Mouse (Mus musculus) embryonic facial prominence, embryonic 11.5 days (tissue): ENCODE data around the gene Dnah6. TPM values are rescaled to one million over a fixed set of nuclear protein-coding genes. Genes with fewer than 3 reads are reported as not detected.

ENCODE experiments used
- ATAC-seq: fragments of 200-750 bp; cut with Nextera tagmentation; replicated peaks from 2 replicates; pipeline ENCODE4 v1.8.0; 2017; ENCODE audit warnings: low read depth; ENCODE audit not compliant: insufficient number of reproducible peaks, low FRiP score, low TSS enrichment
- DNase-seq: peaks from one replicate; pipeline ENCODE4 v3.0.0-alpha.2; 2015; ENCODE audit warnings: low spot score
- H3K27ac ChIP-seq: fragments of 300-500 bp; sonication (generic); replicated peaks from 2 replicates; pipeline ENCODE4 v1.5.1; 2014; ENCODE audit warnings: mild to moderate bottlenecking, low read depth, low read length, control low read depth
- H3K27me3 ChIP-seq: fragments of 300-500 bp; sonication (generic); 2 replicates; pipeline ENCODE4 v1.6.1; 2014; ENCODE audit warnings: mild to moderate bottlenecking, low read length, moderate library complexity, mixed read lengths; ENCODE audit not compliant: control insufficient read depth, insufficient read depth
- H3K36me3 ChIP-seq: fragments of 300-500 bp; sonication (generic); replicated peaks from 2 replicates; pipeline ENCODE4 v1.6.1; 2014; ENCODE audit warnings: low read depth, mild to moderate bottlenecking, low read length, moderate library complexity, mixed read lengths; ENCODE audit not compliant: control insufficient read depth, insufficient read depth
- H3K4me1 ChIP-seq: fragments of 300-500 bp; sonication (generic); 2 replicates; pipeline ENCODE4 v1.6.1; 2014; ENCODE audit warnings: low read length, mixed read lengths; ENCODE audit not compliant: control insufficient read depth, insufficient read depth
- H3K4me2 ChIP-seq: fragments of 300-500 bp; sonication (generic); 2 replicates; pipeline ENCODE4 v1.6.1; 2014; ENCODE audit warnings: low read depth, mild to moderate bottlenecking, control low read depth, low read length, moderate library complexity
- H3K4me3 ChIP-seq: fragments of 300-500 bp; sonication (generic); 2 replicates; pipeline ENCODE4 v1.5.1; 2014; ENCODE audit warnings: low read depth, low read length, control low read depth
- H3K9ac ChIP-seq: fragments of 300-500 bp; sonication (generic); replicated peaks from 2 replicates; pipeline ENCODE4 v1.6.1; 2014; ENCODE audit warnings: mild to moderate bottlenecking, control low read depth, low read length
- H3K9me3 ChIP-seq: fragments of 300-500 bp; sonication (generic); replicated peaks from 2 replicates; pipeline ENCODE4 v1.6.1; 2016; ENCODE audit warnings: mild to moderate bottlenecking, low read length, inconsistent platforms, mixed read lengths; ENCODE audit not compliant: control insufficient read depth
- WGBS: fragments of 180-500 bp; shearing (Covaris S2); extraction: QIAGEN DNeasy Blood & Tissue Kit; methylation state at CpG from one replicate; pipeline ENCODE4 v1.1.7; 2014; 5-methylcytosine and 5-hydroxymethylcytosine counted together
- polyA plus RNA-seq: library from polyadenylated mRNA; unstranded; fragments of >200 nt; fragmentation: Nextera tagmentation; extraction: Ambion mirVana; gene quantifications from 2 replicates; pipeline ENCODE4 v1.2.1, GENCODE M21; 2014

The Dnah6 gene
- polyA plus RNA-seq, 1 experiment from 2014 or later = 0.04 TPM

DNA sequence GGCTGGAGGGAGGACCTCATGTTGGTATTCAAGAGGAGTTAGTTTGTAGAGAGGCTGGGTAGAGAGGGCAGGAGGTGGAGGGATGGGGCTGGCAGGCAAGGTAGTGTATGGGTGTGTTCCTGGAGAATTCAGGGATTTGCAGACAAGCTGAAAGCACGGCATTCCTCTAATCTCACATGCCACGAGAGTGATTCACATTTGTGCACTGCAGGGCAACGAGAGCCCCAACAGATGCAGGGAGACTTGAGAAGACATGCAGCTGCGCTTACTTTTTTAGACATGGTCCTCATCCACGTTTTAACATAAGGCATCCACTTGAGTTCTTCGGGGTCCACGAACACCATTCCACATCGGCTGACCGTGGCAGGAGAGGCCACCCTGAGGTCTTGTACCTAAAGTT is 93.9 kb downstream of the Dnah6 start:
- 85% methylated on average over 9 of the region's 9 CpGs for WGBS
- Histone ChIP-seq H3K36me3 (no peaks in the 10 kb centered on the region), H3K4me2 (no peak overlapping the region), H3K4me1 (no peaks in the 10 kb centered on the region), H3K4me3 (no peak overlapping the region), H3K27me3 (no peaks in the 10 kb centered on the region), H3K9me3 (no peaks in the 10 kb centered on the region), H3K27ac (no peak overlapping the region), H3K9ac (no peak overlapping the region)
- DNase-seq (no peak), ATAC-seq (no peak)

GRCm38 (mm10) chr6:73120348-73120747 is 101.1 kb downstream of the Dnah6 start:
- Histone ChIP-seq H3K4me3 (no peak overlapping the region), H3K9me3 (no peaks in the 10 kb centered on the region), H3K36me3 (no peaks in the 10 kb centered on the region), H3K27me3 (no peaks in the 10 kb centered on the region), H3K4me1 (no peaks in the 10 kb centered on the region), H3K4me2 (no peak overlapping the region), H3K9ac (no peak overlapping the region), H3K27ac (no peak overlapping the region)
- 89% methylated on average over 11 of the region's 11 CpGs for WGBS
- DNase-seq (no peak), ATAC-seq (no peak)

GRCm38 (mm10) chr6:73113898-73114297 is 107.6 kb downstream of the Dnah6 start:
- no peak overlapping the region for H3K27ac ChIP-seq
- H3K4me3 ChIP-seq = no peak overlapping the region
- ATAC-seq = no peak
- H3K9ac ChIP-seq = no peak overlapping the region
- WGBS = 66% methylated on average over 2 of the region's 2 CpGs
- no peak for DNase-seq
- H3K4me1 ChIP-seq = no peaks in the 10 kb centered on the region
- no peaks in the 10 kb centered on the region for H3K27me3 ChIP-seq
- no peak overlapping the region for H3K4me2 ChIP-seq
- H3K9me3 ChIP-seq = no peaks in the 10 kb centered on the region
- H3K36me3 ChIP-seq = no peaks in the 10 kb centered on the region

DNA sequence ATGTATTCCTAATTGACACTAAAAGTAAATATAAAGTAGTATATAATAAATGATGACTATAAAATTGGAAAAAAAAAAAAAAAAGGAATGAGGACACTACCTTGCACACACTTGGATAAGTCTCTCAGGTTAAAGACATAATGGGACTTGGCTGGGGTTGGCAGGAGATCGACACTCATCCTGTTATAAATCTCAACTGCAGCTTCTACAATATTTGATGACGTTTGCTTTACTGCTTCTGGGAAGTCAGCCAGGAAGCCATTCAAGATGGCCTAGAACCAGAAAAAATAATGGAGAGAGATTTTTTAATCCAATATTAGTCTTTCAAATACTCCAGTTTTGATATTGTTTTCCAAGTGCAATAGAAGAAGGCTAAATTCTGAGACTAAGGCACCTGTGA is 108.1 kb downstream of the Dnah6 start:
- H3K4me3 ChIP-seq = no peak overlapping the region
- H3K36me3 ChIP-seq = no peaks in the 10 kb centered on the region
- no peak overlapping the region for H3K27ac ChIP-seq
- no peaks in the 10 kb centered on the region for H3K27me3 ChIP-seq
- H3K4me2 ChIP-seq = no peak overlapping the region
- ATAC-seq = no peak
- H3K9me3 ChIP-seq = no peaks in the 10 kb centered on the region
- no peaks in the 10 kb centered on the region for H3K4me1 ChIP-seq
- H3K9ac ChIP-seq = no peak overlapping the region
- WGBS = 85% methylated on average over 2 of the region's 2 CpGs
- DNase-seq = no peak

DNA sequence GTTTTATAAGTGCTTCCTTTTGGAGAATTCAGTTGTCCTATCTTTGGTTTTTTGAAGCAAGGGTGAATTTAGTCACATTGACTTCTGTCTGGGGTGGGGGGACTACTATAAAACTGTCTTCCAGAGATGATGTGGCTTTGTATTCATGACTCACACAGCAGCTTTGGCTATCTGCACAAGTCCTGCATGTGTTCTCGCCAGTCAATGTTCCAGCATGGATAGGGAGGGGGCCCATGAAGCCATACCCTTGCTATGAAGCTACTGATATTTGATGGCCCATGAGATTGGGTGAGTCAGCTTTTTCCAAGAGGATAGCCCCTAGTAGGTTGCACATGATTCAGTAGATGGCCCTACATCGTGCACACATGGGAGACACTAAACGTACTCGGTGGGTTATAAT is 128.3 kb downstream of the Dnah6 start:
- no peak for ATAC-seq

GRCm38 (mm10) chr6:73090836-73091235 is 130.6 kb downstream of the Dnah6 start:
- ATAC-seq (no peak), DNase-seq (no peak)
- Histone ChIP-seq H3K27ac (no peak overlapping the region), H3K9me3 (no peaks in the 10 kb centered on the region; the same call in 1 of the 2 replicates), H3K36me3 (no peaks in the 10 kb centered on the region), H3K4me3 (no peak overlapping the region), H3K4me1 (no peaks in the 10 kb centered on the region), H3K4me2 (no peak overlapping the region), H3K27me3 (no peaks in the 10 kb centered on the region), H3K9ac (no peak overlapping the region)
- 69% methylated on average over 8 of the region's 8 CpGs for WGBS

More for the DNA sequence above, 128.3 kb downstream of the Dnah6 start:
- H3K27ac ChIP-seq = no peak overlapping the region
- H3K27me3 ChIP-seq = no peaks in the 10 kb centered on the region
- no peak for DNase-seq
- H3K4me2 ChIP-seq = no peak overlapping the region
- 89% methylated on average over 4 of the region's 4 CpGs for WGBS
- no peak overlapping the region for H3K4me3 ChIP-seq
- no peaks in the 10 kb centered on the region; the same call in 1 of the 2 replicates for H3K9me3 ChIP-seq
- H3K4me1 ChIP-seq = no peaks in the 10 kb centered on the region
- no peak overlapping the region for H3K9ac ChIP-seq
- no peaks in the 10 kb centered on the region for H3K36me3 ChIP-seq

- Histone ChIP-seq H3K9me3 (no peaks in the 10 kb centered on the region), H3K9ac (no peak overlapping the region), H3K4me3 (no peak overlapping the region), H3K4me2 (no peak overlapping the region), H3K27me3 (no peaks in the 10 kb centered on the region), H3K4me1 (no peaks in the 10 kb centered on the region), H3K27ac (no peak overlapping the region), H3K36me3 (no peaks in the 10 kb centered on the region)
- WGBS = 93% methylated on average over 9 of the region's 9 CpGs
- no peak for DNase-seq
- no peak for ATAC-seq
Measured at GRCm38 (mm10) chr6:73082571-73082970, 138.9 kb downstream of the Dnah6 start.

GRCm38 (mm10) chr6:73072093-73072786 is 149.2 kb downstream of the Dnah6 start:
- WGBS = 74% methylated on average over 3 of the region's 3 CpGs
- Histone ChIP-seq H3K9me3 (no peaks in the 10 kb centered on the region), H3K27ac (no peak overlapping the region), H3K4me2 (no peak overlapping the region), H3K9ac (no peak overlapping the region), H3K4me3 (no peak overlapping the region), H3K36me3 (no peaks in the 10 kb centered on the region), H3K4me1 (no peaks in the 10 kb centered on the region), H3K27me3 (no peaks in the 10 kb centered on the region)
- ATAC-seq (no peak), DNase-seq (no peak)
